Mouse (Mus musculus): ENCODE data around the gene Mrgprf.

Gene Mrgprf

GRCm38 (mm10) chr7:145301008-145301340 lies 346 bp downstream of the Mrgprf start:
- DNase-seq, result no peak

- DNase-seq, result no peak
Measured at GRCm38 (mm10) chr7:145301341-145302005, 845 bp downstream of the Mrgprf start.

- DNase-seq, result no peak
Measured at GRCm38 (mm10) chr7:145302488-145303285, 2.1 kb downstream of the Mrgprf start.

- no peak for DNase-seq
Measured at GRCm38 (mm10) chr7:145304153-145304552, 3.5 kb downstream of the Mrgprf start.

GRCm38 (mm10) chr7:145307636-145308035 lies 7.0 kb downstream of the Mrgprf start:
- no peak for DNase-seq

GRCm38 (mm10) chr7:145308061-145308675 lies 7.5 kb downstream of the Mrgprf start:
- DNase-seq, result no peak

- no peak for DNase-seq
Measured at GRCm38 (mm10) chr7:145308866-145309265, 8.2 kb downstream of the Mrgprf start.

- no peak for DNase-seq
Measured at GRCm38 (mm10) chr7:145309877-145310276, 9.2 kb downstream of the Mrgprf start.

GRCm38 (mm10) chr7:145310526-145310925 lies 9.9 kb downstream of the Mrgprf start:
- DNase-seq, result no peak

- no peak for DNase-seq
Measured at GRCm38 (mm10) chr7:145312137-145312536, 11.5 kb downstream of the Mrgprf start.

- no peak for DNase-seq
Measured at GRCm38 (mm10) chr7:145314785-145315411, 14.3 kb downstream of the Mrgprf start, which contains the start of gene Mrgprd. Gene Mrgprd (plus strand): TSS chr7:145314835.

GRCm38 (mm10) chr7:145317522-145317921 lies 16.9 kb downstream of the Mrgprf start:
- DNase-seq, result no peak

- DNase-seq, result no peak
Measured at GRCm38 (mm10) chr7:145319481-145319880, 18.9 kb downstream of the Mrgprf start.

GRCm38 (mm10) chr7:145323607-145324006 lies 23.0 kb downstream of the Mrgprf start:
- DNase-seq, result no peak

- no peak for DNase-seq
Measured at GRCm38 (mm10) chr7:145325697-145326096, 25.1 kb downstream of the Mrgprf start.

- no peak for DNase-seq
Measured at GRCm38 (mm10) chr7:145329982-145330381, 29.4 kb downstream of the Mrgprf start.

- no peak for DNase-seq
Measured at GRCm38 (mm10) chr7:145330641-145331040, 30.0 kb downstream of the Mrgprf start.

- no peak for DNase-seq
Measured at GRCm38 (mm10) chr7:145332376-145333041, 31.9 kb downstream of the Mrgprf start.

- no peak for DNase-seq
Measured at GRCm38 (mm10) chr7:145333936-145334335, 33.3 kb downstream of the Mrgprf start.

- DNase-seq, result no peak
Measured at GRCm38 (mm10) chr7:145334428-145335027, 33.9 kb downstream of the Mrgprf start.

- no peak for DNase-seq
Measured at GRCm38 (mm10) chr7:145335199-145335598, 34.6 kb downstream of the Mrgprf start.

- no peak for DNase-seq
Measured at GRCm38 (mm10) chr7:145335616-145336332, 35.1 kb downstream of the Mrgprf start.

Data from thymus, postnatal 4 days (tissue).